Mouse (Mus musculus): ENCODE data around the gene Ceacam11.
"Not testable (repeated sequence)": the region's sequence is repeated elsewhere in the genome, so short reads cannot be mapped to it uniquely, and the experiment has no call there.

Ceacam11 gene

DNA sequence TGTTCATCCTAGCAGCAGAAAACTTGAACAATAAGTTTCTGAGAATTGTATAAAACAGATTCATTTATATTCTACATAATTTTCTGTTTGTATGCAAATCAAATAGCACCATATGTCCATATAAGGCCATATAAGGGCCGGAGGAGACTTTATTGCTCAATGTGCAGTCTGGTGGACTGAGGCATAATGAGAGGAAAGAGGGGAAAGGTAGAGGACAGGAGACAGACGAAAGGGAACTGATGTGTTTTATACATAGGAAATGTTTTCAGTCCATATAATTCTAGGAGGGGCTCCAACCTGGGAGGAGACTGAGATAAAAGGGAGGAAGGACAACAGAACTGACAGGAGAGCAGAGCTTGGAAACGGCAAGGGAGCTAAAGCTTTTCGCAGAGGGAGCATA, at the start of gene Ceacam11:
Ceacam11 (plus strand) TSS at position 301 of the 400 bp plus-strand sequence.
- no peak for DNase-seq

- DNase-seq: not testable (repeated sequence)
Measured at GRCm38 (mm10) chr7:18001131-18001530, 29.2 kb downstream of the Ceacam11 start.

DNA sequence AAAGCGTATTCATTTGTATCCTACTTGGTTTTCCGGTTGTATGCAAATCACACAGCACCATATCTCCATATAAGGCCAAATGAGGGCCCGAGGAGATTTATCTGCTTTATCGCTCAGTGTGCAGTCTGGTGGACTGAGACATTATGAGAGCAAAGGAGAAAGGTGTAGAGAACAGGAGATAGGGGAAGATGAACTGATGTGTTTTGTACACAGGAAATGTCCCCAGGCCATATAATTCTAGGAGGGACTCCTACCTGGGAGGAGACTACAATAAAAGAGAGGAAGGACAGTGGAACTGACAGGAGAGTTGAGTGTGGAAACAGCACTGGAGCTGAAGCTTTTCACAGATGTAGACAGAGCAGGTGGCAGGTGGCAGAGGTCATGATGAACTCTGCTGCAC, 37.7 kb downstream of the Ceacam11 start, which contains the start of gene Ceacam13:
Ceacam13 (plus strand) TSS at position 301 of the 400 bp plus-strand sequence.
- no peak for DNase-seq
